Mouse (Mus musculus): ENCODE data around the gene Gm960. TPM values are rescaled to one million over a fixed set of nuclear protein-coding genes. Genes with fewer than 3 reads are reported as not detected.

The Gm960 gene
- total RNA-seq, 2 experiments from 2014 or later = 1.5 to 1.6 TPM

DNA sequence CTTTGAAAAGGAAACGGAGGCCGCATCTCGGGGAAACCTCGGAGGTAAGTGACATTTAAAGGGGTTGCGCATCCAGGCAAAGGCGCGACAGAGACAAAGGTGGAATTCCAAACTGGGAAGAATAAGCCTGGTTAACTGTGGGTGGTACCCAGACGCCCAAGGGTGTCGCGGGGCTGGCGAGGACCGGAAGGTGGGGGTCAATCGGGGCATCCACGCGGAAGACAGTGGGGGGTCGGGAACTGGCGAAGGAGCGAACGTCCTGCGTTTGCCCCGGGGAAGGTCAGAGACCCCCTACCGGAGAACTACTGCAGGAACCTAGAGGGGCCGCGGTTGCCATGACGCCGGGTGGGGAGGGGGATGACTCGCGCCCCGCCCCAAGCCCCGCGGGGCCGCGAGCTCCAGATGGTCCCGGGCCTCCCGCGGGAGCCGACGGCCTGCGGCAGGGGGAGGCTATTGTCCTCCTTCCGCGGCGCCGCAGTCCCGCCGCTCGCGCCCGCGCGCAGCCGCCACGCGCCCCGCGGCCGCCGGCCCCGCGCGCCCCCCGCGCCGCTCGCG, 13.2 kb upstream of the Gm960 start:
- intact Hi-C loops (cut with DNase I) = loop anchor here (2.0 kb wide), 2 partner anchors 13 to 65 kb away; partner anchors contain the start of gene Gm960
- H3K4me3 ChIP-seq = peak overlapping the region; percentile 75
- H3K27ac ChIP-seq = peak overlapping the region; percentile 96
- TF ChIP-seq CTCF (IDR thresholded peaks at IDR 0.05) = no peak; the same call in 1 of the 2 replicates
- DNase-seq (ENCODE audit: extremely low spot score in 1 of 2, low spot score in 2 of 2) = peak; percentile 43 to 48

DNA sequence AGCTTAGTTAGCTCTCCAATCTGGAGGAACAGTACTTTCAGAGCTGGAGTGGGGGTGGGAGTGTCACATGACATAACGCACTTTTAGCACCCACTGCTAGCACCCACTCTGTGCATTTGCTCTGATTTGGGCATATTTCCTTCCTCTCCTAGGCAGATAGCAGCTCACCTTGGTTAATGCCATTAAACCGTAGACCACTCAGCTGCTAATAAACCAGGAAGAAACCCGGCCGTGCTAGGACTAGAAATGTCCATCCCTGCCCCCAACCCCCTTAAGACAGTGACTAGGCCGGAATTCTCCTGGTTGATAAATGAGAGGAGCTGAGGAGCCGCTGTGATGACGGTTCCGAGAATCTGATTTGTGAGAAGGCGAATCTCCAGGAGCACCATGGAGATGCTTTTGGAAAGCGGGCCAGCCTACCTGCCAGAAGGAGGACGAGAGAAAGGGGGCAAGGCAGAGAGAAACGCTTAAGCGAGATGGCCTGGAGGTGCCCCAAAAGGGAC, 12.7 kb upstream of the Gm960 start, which contains the start of gene Sptbn2:
Gene Sptbn2 (plus strand): TSS at position 70 of the 503 bp plus-strand sequence.
- intact Hi-C loops (cut with DNase I) = loop anchor here (2.0 kb wide), 1 partner anchor 64 kb away; no protein-coding TSS in a partner anchor
- peak; percentile 78 to 79 for DNase-seq (ENCODE audit: extremely low spot score in 1 of 2, low spot score in 2 of 2)
- Histone ChIP-seq H3K4me3 (peak within 1 kb of the TSS; percentile 75), H3K27ac (peak within 1 kb of the TSS; percentile 96)
- TF ChIP-seq CTCF (IDR thresholded peaks at IDR 0.05) = no peak

GRCm38 (mm10) chr19:4708765-4709164, 10.3 kb upstream of the Gm960 start:
- Histone ChIP-seq H3K4me3 (no peak overlapping the region), H3K27ac (peak overlapping the region; percentile 44; the same call in 1 of the 2 replicates)
- no peak for TF ChIP-seq CTCF (IDR thresholded peaks at IDR 0.05)
- intact Hi-C loops (cut with DNase I) = no loop called here
- DNase-seq (ENCODE audit: extremely low spot score in 1 of 2, low spot score in 2 of 2) = peak in 1 of 2 experiments; percentile 11

GRCm38 (mm10) chr19:4701221-4701620, 2.8 kb upstream of the Gm960 start:
- no peak for TF ChIP-seq CTCF (IDR thresholded peaks at IDR 0.05)
- DNase-seq (ENCODE audit: extremely low spot score in 1 of 2, low spot score in 2 of 2) = no peak
- H3K4me3 ChIP-seq = no peak overlapping the region
- intact Hi-C loops (cut with DNase I) = no loop called here
- H3K27ac ChIP-seq = peak overlapping the region; percentile 70; the same call in 1 of the 2 replicates

- intact Hi-C loops (cut with DNase I) = no loop called here
- Histone ChIP-seq H3K27ac (peak overlapping the region; percentile 70; the same call in 1 of the 2 replicates), H3K4me3 (no peak overlapping the region)
- TF ChIP-seq CTCF (IDR thresholded peaks at IDR 0.05) = no peak
- no peak for DNase-seq (ENCODE audit: extremely low spot score in 1 of 2, low spot score in 2 of 2)
These were observed 2.2 kb upstream of the Gm960 start for GRCm38 (mm10) chr19:4700656-4701055.

- TF ChIP-seq CTCF (IDR thresholded peaks at IDR 0.05) = no peak
- Histone ChIP-seq H3K4me3 (no peak overlapping the region), H3K27ac (peak overlapping the region; percentile 85)
- intact Hi-C loops (cut with DNase I) = loop anchor here (2.0 to 5.0 kb wide), 2 partner anchors 13 to 223 kb away; partner anchors contain the start of gene Syt12
- DNase-seq (ENCODE audit: extremely low spot score in 1 of 2, low spot score in 2 of 2) = no peak
These were observed 1.4 kb upstream of the Gm960 start for GRCm38 (mm10) chr19:4699821-4700220.

DNA sequence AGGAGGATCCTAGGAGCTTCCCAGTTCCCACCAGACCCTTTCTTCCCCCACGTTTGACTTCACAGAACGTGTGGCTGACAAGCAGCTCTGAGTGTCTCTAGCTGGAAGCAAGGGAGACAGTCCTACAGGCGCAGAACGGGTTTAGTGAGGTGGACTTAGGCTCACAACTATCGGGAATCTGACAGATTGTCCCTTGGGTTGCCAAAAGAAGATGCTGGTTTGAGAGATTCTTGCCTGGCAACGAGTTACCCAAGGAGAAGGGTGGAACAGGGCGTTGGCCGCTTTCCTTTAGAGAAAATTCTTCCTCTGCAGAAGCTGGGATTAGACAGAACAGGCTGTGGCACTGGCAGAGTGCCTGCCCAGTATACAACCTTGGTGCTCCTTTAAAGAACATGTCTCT, 388 bp upstream of the Gm960 start:
- peak overlapping the region; percentile 85 for H3K27ac ChIP-seq
- intact Hi-C loops (cut with DNase I) = loop anchor here (2.0 to 5.0 kb wide), 2 partner anchors 14 to 222 kb away; partner anchors contain the start of gene Syt12
- peak in 1 of 2 experiments; percentile 47 for DNase-seq (ENCODE audit: extremely low spot score in 1 of 2, low spot score in 2 of 2)
- peak overlapping the region; percentile 57 for H3K4me3 ChIP-seq
- TF ChIP-seq CTCF (IDR thresholded peaks at IDR 0.05) = no peak

DNA sequence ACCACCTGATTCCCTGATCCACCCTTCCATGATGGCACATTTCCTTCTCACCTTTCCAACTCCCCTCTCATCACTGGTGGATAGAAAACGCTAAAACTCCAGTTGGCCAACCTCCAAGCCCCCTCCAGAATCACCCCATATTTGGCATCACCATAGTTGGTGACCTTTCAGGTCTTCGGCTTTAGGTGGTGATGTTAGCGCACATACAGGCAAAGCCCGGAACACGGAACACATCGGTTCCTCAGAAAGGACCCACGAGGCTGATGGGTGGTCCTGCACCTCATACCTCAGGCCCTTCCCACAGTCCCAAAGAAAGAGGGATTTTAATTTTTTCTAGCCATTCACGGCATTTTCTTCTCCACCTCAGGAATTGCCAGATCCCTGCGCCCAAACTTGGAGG, 747 bp downstream of the Gm960 start:
- DNase-seq (ENCODE audit: extremely low spot score in 1 of 2, low spot score in 2 of 2) = no peak
- peak overlapping the region; percentile 57 for H3K4me3 ChIP-seq
- intact Hi-C loops (cut with DNase I) = loop anchor here (1.0 to 5.0 kb wide), 3 partner anchors 15 to 220 kb away; partner anchors contain the start of gene Syt12
- TF ChIP-seq CTCF (IDR thresholded peaks at IDR 0.05) = no peak
- H3K27ac ChIP-seq = peak overlapping the region; percentile 85

GRCm38 (mm10) chr19:4697121-4697520, 1.3 kb downstream of the Gm960 start:
- Histone ChIP-seq H3K4me3 (no peak overlapping the region), H3K27ac (peak overlapping the region; percentile 85)
- TF ChIP-seq CTCF (IDR thresholded peaks at IDR 0.05) = no peak
- no peak for DNase-seq (ENCODE audit: extremely low spot score in 1 of 2, low spot score in 2 of 2)
- intact Hi-C loops (cut with DNase I) = loop anchor here (1.0 to 5.0 kb wide), 2 partner anchors 50 to 220 kb away; partner anchors contain the start of gene Syt12

DNA sequence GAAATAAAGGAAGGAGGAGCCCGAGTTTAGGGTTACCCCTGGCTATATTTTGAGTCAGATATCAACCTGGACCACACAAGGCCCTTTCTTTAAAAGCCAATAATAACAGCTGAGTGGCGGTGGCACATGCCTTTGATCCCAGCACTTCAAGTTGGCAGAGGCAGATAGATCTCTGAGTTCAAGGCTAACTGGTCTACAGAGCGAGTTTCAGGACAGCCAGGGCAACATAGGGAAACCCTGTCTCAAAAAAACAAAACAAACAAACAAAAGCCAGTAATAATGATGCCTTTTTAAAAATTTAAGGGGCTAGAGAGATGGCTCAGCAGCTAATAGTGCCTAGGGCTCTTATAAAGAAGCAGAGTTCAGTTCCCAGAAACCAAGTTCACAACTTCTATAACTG, 4.1 kb downstream of the Gm960 start:
- H3K27ac ChIP-seq = no peak overlapping the region
- no peak for DNase-seq (ENCODE audit: extremely low spot score in 1 of 2, low spot score in 2 of 2)
- TF ChIP-seq CTCF (IDR thresholded peaks at IDR 0.05) = no peak
- no peak overlapping the region for H3K4me3 ChIP-seq
- intact Hi-C loops (cut with DNase I) = no loop called here

GRCm38 (mm10) chr19:4672401-4672800, 26.1 kb downstream of the Gm960 start:
- intact Hi-C loops (cut with DNase I) = no loop called here
- TF ChIP-seq CTCF (IDR thresholded peaks at IDR 0.05) = no peak
- DNase-seq (ENCODE audit: extremely low spot score in 1 of 2, low spot score in 2 of 2) = no peak
- H3K4me3 ChIP-seq = no peak overlapping the region
- H3K27ac ChIP-seq = no peak overlapping the region

DNA sequence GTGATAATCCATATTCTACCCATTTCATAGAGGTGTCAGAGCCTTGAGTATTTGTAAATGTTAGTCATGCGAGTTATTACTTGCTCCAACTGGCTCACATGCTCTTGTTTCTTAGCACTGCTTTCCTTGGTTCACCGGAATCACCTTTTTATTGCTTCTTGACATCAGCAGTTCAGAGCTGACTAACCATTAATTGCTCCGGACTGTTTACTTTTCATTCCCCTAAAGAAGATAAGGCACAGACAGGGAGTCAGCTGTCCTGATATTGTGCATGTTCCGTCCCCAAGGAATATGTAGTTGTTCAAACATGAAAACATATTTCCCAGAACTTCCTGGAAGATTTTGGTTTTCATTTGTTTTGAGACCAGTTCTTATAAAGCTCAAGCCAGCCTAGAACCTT, 27.7 kb downstream of the Gm960 start:
- H3K27ac ChIP-seq = no peak overlapping the region
- no peak overlapping the region for H3K4me3 ChIP-seq
- intact Hi-C loops (cut with DNase I) = no loop called here
- no peak for DNase-seq (ENCODE audit: extremely low spot score in 1 of 2, low spot score in 2 of 2)
- TF ChIP-seq CTCF (IDR thresholded peaks at IDR 0.05) = no peak
